Mouse (Mus musculus) adrenal gland, adult (tissue): ENCODE data around the gene Scn3b.

Source experiments
- DNase-seq, 2 experiments: peaks; one replicate each; pipeline ENCODE4 v3.0.0; 2022 to 2023; ENCODE audit warnings: low spot score in 1 of 2; ENCODE audit not compliant: inconsistent age in 2 of 2

Scn3b gene

DNA sequence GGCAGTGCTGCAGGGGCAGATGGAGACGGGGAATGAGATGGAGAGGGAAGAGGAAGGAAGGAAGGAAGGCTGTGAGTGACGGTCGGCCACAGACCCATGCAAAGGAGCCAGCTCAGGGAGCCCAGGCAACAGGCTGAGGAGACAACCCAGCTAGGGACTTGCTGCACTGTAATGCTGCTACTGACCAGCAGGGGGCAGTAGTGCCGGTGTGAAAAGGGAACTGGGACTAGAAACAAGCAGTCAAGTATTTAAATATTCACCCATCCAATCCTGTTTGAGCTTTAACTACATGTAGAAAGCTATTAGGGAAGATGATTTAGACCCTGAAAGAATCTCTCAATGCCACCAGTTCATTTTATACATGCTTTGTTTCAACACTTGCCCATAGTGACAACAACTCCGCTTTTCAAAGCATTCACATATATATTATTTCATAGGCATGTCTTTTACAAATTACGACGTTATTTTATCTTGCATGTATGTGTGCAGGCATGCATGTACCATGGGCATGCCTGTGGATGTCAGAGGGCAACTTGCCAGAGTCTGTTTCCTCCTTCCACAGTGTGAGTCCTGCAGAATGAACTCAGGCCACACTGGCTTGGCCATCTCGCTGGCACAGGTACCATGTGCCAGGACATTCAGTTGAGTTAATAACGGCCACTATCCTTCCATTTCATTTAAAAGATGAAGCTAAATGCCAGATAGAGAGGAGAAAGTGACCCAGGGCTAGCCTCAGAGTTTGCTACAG is 64.8 kb downstream of the Scn3b start:
- peak in 1 of 2 experiments; percentile 72 for DNase-seq

GRCm38 (mm10) chr9:40334617-40335016 is 65.6 kb downstream of the Scn3b start:
- DNase-seq = no peak

- peak in 1 of 2 experiments; percentile 83 for DNase-seq
These were observed 67.7 kb downstream of the Scn3b start for GRCm38 (mm10) chr9:40336701-40337100.

DNA sequence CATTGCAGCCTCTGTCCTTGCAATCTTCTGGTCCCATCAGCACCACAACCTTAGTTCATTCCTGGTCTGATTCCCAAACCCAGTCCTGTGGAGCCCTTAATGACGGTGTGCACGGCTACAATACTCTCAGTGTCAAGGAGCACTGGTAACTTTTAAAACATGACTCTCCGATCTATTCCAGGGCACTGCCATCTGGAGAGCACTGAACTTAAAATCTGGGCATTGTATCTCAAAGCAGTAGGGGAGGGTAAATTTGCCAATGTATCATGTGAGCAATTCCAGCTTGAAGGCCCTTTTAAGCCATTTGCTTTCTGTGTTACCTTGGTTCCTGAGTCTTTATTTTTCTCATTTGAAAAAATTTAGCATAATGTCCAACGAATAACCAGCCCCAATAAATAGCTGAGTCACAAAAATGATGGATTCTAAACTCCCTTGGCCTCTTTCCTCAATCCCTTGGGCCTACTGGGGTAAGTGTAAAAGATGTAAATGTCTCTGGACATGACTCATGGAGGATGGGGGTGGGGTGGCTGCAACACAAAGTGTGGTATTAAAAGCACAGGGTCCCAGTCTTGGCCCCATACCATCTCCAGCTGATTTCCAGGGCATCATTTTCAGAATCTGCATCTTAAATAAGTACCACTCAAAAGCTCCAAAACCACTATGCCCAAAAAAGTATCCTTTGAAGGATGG is 68.3 kb downstream of the Scn3b start:
- DNase-seq = peak in 1 of 2 experiments; percentile 46

DNA sequence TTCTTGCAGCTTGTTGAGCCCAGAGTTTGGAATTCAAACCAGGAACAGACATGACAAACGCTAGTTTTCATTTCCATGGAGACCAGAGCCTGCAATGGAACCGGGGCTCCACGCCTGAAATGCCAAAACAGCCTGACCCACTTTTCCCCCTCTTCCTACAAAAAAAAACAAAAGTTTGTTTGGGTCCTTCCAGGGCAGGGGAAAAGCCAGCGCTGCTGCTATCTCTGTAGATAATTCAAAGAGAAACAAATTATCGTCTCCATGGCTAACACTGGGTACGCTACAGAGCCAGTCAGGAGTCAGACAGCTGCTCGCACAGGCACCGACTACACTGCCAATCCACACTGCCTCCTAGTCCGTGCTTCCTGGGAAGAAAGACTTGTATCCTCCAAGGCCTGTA is 70.6 kb downstream of the Scn3b start:
- peak in 1 of 2 experiments; percentile 43 for DNase-seq
